Mouse (Mus musculus): ENCODE measurements around the gene Oxld1.

DNA sequence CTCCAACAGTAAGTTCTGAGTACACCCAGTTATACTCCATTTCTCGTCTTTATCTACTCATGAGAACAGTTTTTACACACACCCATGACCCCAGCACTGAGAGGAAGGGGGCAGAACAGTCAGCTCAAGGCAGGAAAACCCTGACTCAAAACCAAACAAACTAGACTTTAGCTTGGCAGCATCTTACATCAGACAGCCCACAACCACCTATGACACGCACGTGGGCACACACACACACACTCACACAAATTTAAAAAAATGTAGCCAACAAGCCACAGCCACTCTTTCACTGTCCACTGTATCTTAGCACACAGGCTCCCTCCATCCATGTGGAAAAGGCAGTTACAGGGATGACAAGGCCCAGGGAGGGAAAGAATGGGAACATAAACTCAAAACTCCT is 31.1 kb downstream of the Oxld1 start:
- TF ChIP-seq CTCF (IDR thresholded peaks at IDR 0.05; ENCODE audit: insufficient read depth, low read length) (no peak), POLR2A (IDR thresholded peaks at IDR 0.05; ENCODE audit: borderline replicate concordance, extremely low read depth, low read depth, low read length) (no peak)
